Mouse (Mus musculus) MEL (cell line): ENCODE results near the gene Bcap31. TPM values are rescaled to one million over a fixed set of nuclear protein-coding genes. Genes with fewer than 3 reads are reported as not detected.
A peak's percentile ranks its signal among the peaks of the same experiment; 100 is the strongest.

Experiments used
- DNase-seq: peaks from one replicate; pipeline ENCODE4 v3.0.0; 2011; ENCODE audit warnings: low read depth, low spot score
- H3K27ac ChIP-seq: 2 replicates; pipeline ENCODE4 v1.5.1; 2012; ENCODE audit warnings: low read depth, mild to moderate bottlenecking, control low read depth, low read length, moderate library complexity; ENCODE audit not compliant: control insufficient read depth
- H3K27me3 ChIP-seq, 2 experiments: fragments of 150-350 bp in 1 of 2; sonication (generic) in 1 of 2; 2 replicates each; pipeline ENCODE4 v1.6.1; 2012; ENCODE audit warnings: low read length in 2 of 2, mild to moderate bottlenecking in 2 of 2, improper control_type of control experiment in 1 of 2, moderate library complexity in 1 of 2; ENCODE audit not compliant: insufficient read depth in 2 of 2, control insufficient read depth in 1 of 2
- H3K36me3 ChIP-seq, 2 experiments: 2 replicates each; pipeline ENCODE4 v1.6.1; 2012 to 2014; ENCODE audit warnings: low read length in 2 of 2, improper control_type of control experiment in 1 of 2, inconsistent platforms in 1 of 2, mild to moderate bottlenecking in 1 of 2; ENCODE audit not compliant: insufficient read depth in 2 of 2, control insufficient read depth in 1 of 2
- H3K4me1 ChIP-seq, 2 experiments: fragments of 150-350 bp in 1 of 2; sonication (generic) in 1 of 2; 2 replicates each; pipeline ENCODE4 v1.6.1; 2012; ENCODE audit warnings: low read length in 2 of 2, improper control_type of control experiment in 1 of 2, mild to moderate bottlenecking in 1 of 2; ENCODE audit not compliant: insufficient read depth in 2 of 2, control insufficient read depth in 1 of 2
- H3K4me3 ChIP-seq, 2 experiments: fragments of 150-350 bp in 1 of 2; sonication (generic) in 1 of 2; 2 replicates each; pipeline ENCODE4 v1.5.1; 2012; ENCODE audit warnings: low read depth in 2 of 2, low read length in 2 of 2, mild to moderate bottlenecking in 2 of 2, moderate library complexity in 2 of 2, control low read depth in 1 of 2, improper control_type of control experiment in 1 of 2; ENCODE audit not compliant: control insufficient read depth in 1 of 2, insufficient read depth in 1 of 2
- H3K79me2 ChIP-seq: 2 replicates; pipeline ENCODE4 v1.6.1; 2012; ENCODE audit warnings: mild to moderate bottlenecking, low read length, moderate library complexity; ENCODE audit not compliant: control insufficient read depth, poor library complexity, insufficient read depth
- H3K9ac ChIP-seq: 2 replicates; pipeline ENCODE4 v1.6.1; 2012; ENCODE audit warnings: low read depth, mild to moderate bottlenecking, control low read depth, low read length, moderate library complexity; ENCODE audit not compliant: control insufficient read depth, poor library complexity, severe bottlenecking
- H3K9me3 ChIP-seq: fragments of 150-350 bp; sonication (generic); replicated peaks from 2 replicates; pipeline ENCODE4 v1.6.1; 2012; ENCODE audit warnings: mild to moderate bottlenecking, low read length, improper control_type of control experiment, moderate library complexity; ENCODE audit not compliant: insufficient read depth
- CHD1 ChIP-seq: IDR thresholded peaks from 2 replicates; pipeline ENCODE4 v1.6.1; 2012; ENCODE audit warnings: low read depth, mild to moderate bottlenecking, inconsistent platforms, low read length, improper control_type of control experiment
- CTCF ChIP-seq, 3 experiments: IDR thresholded peaks in 2 of 3; conservative IDR thresholded peaks in 1 of 3; 2 replicates each; pipeline ENCODE4 v1.5.1; 2011 to 2012; ENCODE audit warnings: low read length in 3 of 3, low read depth in 2 of 3, mild to moderate bottlenecking in 2 of 3, improper control_type of control experiment in 1 of 3, inconsistent platforms in 1 of 3, mixed read lengths in 1 of 3, moderate library complexity in 1 of 3; ENCODE audit not compliant: control insufficient read depth in 1 of 3, insufficient read depth in 1 of 3, poor library complexity in 1 of 3, severe bottlenecking in 1 of 3
- ELF1 ChIP-seq: IDR thresholded peaks from 2 replicates; pipeline ENCODE4 v1.6.1; 2014; ENCODE audit warnings: low read depth, mild to moderate bottlenecking, inconsistent platforms, low read length, improper control_type of control experiment, moderate library complexity
- GABPA ChIP-seq: IDR thresholded peaks from 2 replicates; pipeline ENCODE4 v1.6.1; 2012; ENCODE audit warnings: low read depth, mild to moderate bottlenecking, inconsistent platforms, low read length, improper control_type of control experiment, moderate library complexity
- GATA1 ChIP-seq: IDR thresholded peaks from 2 replicates; pipeline ENCODE4 v1.6.1; 2011; ENCODE audit warnings: low read depth, low read length, improper control_type of control experiment
- HCFC1 ChIP-seq: IDR thresholded peaks from 2 replicates; pipeline ENCODE4 v1.6.1; 2012; ENCODE audit warnings: low read depth, mild to moderate bottlenecking, inconsistent platforms, low read length, improper control_type of control experiment, moderate library complexity
- MAFK ChIP-seq: IDR thresholded peaks from 2 replicates; pipeline ENCODE4 v1.6.1; 2011; ENCODE audit warnings: low read depth, mild to moderate bottlenecking, low read length, improper control_type of control experiment, borderline replicate concordance
- MAX ChIP-seq: IDR thresholded peaks from 2 replicates; pipeline ENCODE4 v1.6.1; 2011; ENCODE audit warnings: low read length, improper control_type of control experiment
- MXI1 ChIP-seq: IDR thresholded peaks from 2 replicates; pipeline ENCODE4 v1.6.1; 2011; ENCODE audit warnings: mild to moderate bottlenecking, low read depth, low read length, improper control_type of control experiment
- MYB ChIP-seq: IDR thresholded peaks from 2 replicates; pipeline ENCODE4 v1.6.1; 2011; ENCODE audit warnings: mild to moderate bottlenecking, low read depth, low read length, improper control_type of control experiment
- NELFE ChIP-seq: IDR thresholded peaks from 2 replicates; pipeline ENCODE4 v1.6.1; 2011; ENCODE audit warnings: low read depth, low read length, improper control_type of control experiment
- POLR2A ChIP-seq, 2 experiments: IDR thresholded peaks; 2 replicates each; pipeline ENCODE4 v1.6.1; 2011 to 2012; ENCODE audit warnings: low read length in 2 of 2, mild to moderate bottlenecking in 2 of 2, control low read depth in 1 of 2, improper control_type of control experiment in 1 of 2, low read depth in 1 of 2, moderate library complexity in 1 of 2; ENCODE audit not compliant: control insufficient read depth in 1 of 2, insufficient read depth in 1 of 2, poor library complexity in 1 of 2
- RCOR1 ChIP-seq: IDR thresholded peaks from 2 replicates; pipeline ENCODE4 v1.6.1; 2012; ENCODE audit warnings: low read depth, mild to moderate bottlenecking, inconsistent platforms, low read length, improper control_type of control experiment
- SIN3A ChIP-seq: IDR thresholded peaks from 2 replicates; pipeline ENCODE4 v1.6.1; 2012; ENCODE audit warnings: low read length, improper control_type of control experiment, inconsistent platforms
- TAL1 ChIP-seq: IDR thresholded peaks from 2 replicates; pipeline ENCODE4 v1.6.1; 2012; ENCODE audit warnings: mild to moderate bottlenecking, inconsistent platforms, low read length, moderate library complexity, mixed read lengths
- ZMIZ1 ChIP-seq: IDR thresholded peaks from 2 replicates; pipeline ENCODE4 v1.6.1; 2012; ENCODE audit warnings: low read depth, mild to moderate bottlenecking, inconsistent platforms, low read length, improper control_type of control experiment, moderate library complexity
- polyA plus RNA-seq, 2 experiments: library from polyadenylated mRNA; stranded (reverse) in 1 of 2; unstranded in 1 of 2; fragments of >175 nt in 1 of 2; fragments of >200 nt in 1 of 2; gene quantifications; 2 replicates each; pipeline versions ENCODE4 v1.2.1 to v1.2.4; 2012; ENCODE audit warnings: low replicate concordance in 2 of 2, low read depth in 1 of 2; ENCODE audit not compliant: insufficient read length in 2 of 2, insufficient read depth in 1 of 2, missing spikeins in 1 of 2
- total RNA-seq: library from RNA; depleted of rRNA; stranded (reverse); fragments of 300-350 nt; gene quantifications from 2 replicates; pipeline ENCODE4 v1.2.3, GENCODE M21; 2012

The Bcap31 gene
- total and polyA plus RNA-seq, 3 experiments = 164 to 214 TPM; not detected in 1

DNA sequence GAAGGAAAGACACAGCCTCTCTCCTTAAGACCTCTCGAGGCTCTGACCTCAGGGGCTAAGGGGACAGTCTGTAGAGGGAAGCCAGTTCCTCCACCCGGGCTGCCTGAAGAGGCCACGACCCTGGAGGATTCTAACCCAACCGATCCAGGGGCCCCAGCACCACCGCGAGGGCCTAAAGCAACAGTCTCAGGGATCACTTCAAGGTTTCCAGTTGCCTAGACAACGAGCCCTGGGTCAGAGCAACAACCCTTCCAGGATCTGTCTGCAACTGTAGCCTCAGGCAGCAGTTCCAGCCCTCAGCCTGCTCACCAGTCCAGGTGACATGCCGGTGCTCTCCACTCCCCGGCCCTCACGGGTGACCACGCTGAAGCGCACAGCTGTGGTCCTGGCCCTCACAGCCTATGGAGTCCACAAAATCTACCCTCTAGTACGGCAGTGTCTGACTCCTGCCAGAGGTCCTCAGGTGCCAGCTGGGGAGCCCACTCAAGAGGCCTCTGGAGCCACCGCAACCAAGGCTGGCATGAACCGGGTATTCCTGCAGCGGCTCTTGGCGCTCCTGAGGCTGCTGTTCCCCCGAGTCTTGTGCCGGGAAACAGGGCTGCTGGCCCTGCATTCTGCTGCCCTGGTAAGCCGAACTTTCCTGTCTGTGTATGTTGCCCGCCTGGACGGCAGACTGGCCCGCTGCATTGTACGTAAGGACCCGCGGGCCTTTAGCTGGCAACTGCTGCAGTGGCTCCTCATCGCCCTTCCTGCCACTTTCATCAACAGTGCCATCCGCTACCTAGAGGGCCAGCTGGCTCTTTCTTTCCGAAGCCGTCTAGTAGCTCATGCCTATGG lies 952 bp upstream of the Bcap31 start:
- Histone ChIP-seq H3K4me1 (peaks cover 4 to 25% of the 10 kb centered on the region in 2 experiments), H3K36me3 (peaks cover 3 to 24% of the 10 kb centered on the region in 2 experiments), H3K27ac (peak overlapping the region; percentile 85), H3K9ac (peak overlapping the region; percentile 89), H3K79me2 (peaks cover 30% of the 10 kb centered on the region), H3K9me3 (no peaks in the 10 kb centered on the region), H3K4me3 (peak overlapping the region; percentile 55 to 83), H3K27me3 (no peaks in the 10 kb centered on the region)
- DNase-seq = peak; percentile 45
- TF ChIP-seq ZMIZ1 (0 out of 2 replicates have a peak, but pooled peaks have one; percentile 44), NELFE (peak; percentile 44), ELF1 (no peak), SIN3A (peak; percentile 30; the same call in 1 of the 2 replicates), POLR2A (IDR thresholded peaks at IDR 0.05; ENCODE audit: control insufficient read depth in 1 of 2, insufficient read depth in 1 of 2, low read depth in 1 of 2, low read length in 2 of 2, poor library complexity in 1 of 2) (peak in 1 of 2 experiments; percentile 21; a peak in 1 of 4 replicates)

DNA sequence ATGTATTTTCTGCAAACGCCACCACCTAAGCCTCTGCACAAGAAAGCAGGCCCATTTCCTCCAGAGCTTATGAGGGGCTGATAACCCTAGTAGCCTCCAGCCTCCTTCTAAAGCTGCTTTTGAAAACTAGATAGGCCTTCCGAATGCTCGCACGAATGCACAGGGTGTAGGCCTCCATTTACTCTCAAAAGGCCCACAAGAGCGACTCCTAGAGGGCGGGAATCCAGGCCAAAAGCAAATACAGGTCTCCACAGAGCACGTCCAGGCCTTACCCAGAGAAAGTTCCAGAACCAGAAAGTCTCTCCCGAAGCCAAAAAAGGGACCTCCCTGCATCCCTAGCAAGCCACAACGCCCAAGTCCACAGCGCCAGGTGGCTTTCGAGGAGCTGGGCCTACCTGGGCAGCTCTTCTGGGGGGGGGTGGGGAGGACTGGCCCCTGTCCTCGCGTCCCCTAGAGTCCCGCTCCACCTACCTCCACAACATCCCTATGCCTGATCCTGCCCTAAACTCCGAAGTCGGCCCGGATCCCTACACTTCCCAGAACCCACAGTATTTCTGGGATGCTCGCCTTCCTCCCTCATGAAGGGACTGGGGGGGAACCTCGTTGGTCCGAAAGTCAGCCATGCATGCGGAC lies 383 bp downstream of the Bcap31 start:
- H3K4me3 ChIP-seq = peak overlapping the region; percentile 72 to 94
- DNase-seq = peak; percentile 76
- H3K9me3 ChIP-seq = no peaks in the 10 kb centered on the region
- peaks cover 4 to 25% of the 10 kb centered on the region in 2 experiments for H3K4me1 ChIP-seq
- peak overlapping the region; percentile 90 for H3K9ac ChIP-seq
- no peaks in the 10 kb centered on the region for H3K27me3 ChIP-seq
- peak overlapping the region; percentile 64 for H3K27ac ChIP-seq
- TF ChIP-seq CHD1 (no peak), MAFK (no peak), SIN3A (peak; percentile 66), POLR2A (IDR thresholded peaks at IDR 0.05; ENCODE audit: control insufficient read depth in 1 of 2, insufficient read depth in 1 of 2, low read depth in 1 of 2, low read length in 2 of 2, poor library complexity in 1 of 2) (peak in 1 of 2 experiments; percentile 83; a peak in 2 of 4 replicates), MXI1 (0 out of 2 replicates have a peak, but pooled peaks have one; percentile 4), RCOR1 (no peak), MAX (no peak), TAL1 (no peak), CTCF (IDR thresholded peaks at IDR 0.05 in 2 of 3, conservative IDR thresholded peaks at IDR 0.05 in 1 of 3; ENCODE audit: control insufficient read depth in 1 of 3, insufficient read depth in 1 of 3, low read depth in 2 of 3, low read length in 3 of 3, poor library complexity in 1 of 3, severe bottlenecking in 1 of 3) (peak in 2 of 3 experiments; percentile 36 to 37; a peak in 4 of 6 replicates), GATA1 (no peak), GABPA (no peak), ZMIZ1 (no peak), HCFC1 (no peak), MYB (no peak)
- H3K79me2 ChIP-seq = peaks cover 30% of the 10 kb centered on the region
- H3K36me3 ChIP-seq = peaks cover 3 to 24% of the 10 kb centered on the region in 2 experiments
